Mouse (Mus musculus) cerebellum, adult 2 months (tissue): ENCODE data around the gene Gm43738.

Experiments used
- CTCF ChIP-seq: fragments of 200-500 bp; IDR thresholded peaks from 2 replicates; pipeline ENCODE4 v1.5.1; 2011; ENCODE audit warnings: low read depth, mild to moderate bottlenecking, control low read depth, low read length, moderate library complexity, borderline replicate concordance; ENCODE audit not compliant: insufficient read depth
- POLR2A ChIP-seq: fragments of 200-500 bp; IDR thresholded peaks from 2 replicates; pipeline ENCODE4 v1.6.1; 2011; ENCODE audit warnings: low read length, control low read depth, borderline replicate concordance; ENCODE audit not compliant: insufficient read depth

- TF ChIP-seq CTCF = no peak
- no peak for TF ChIP-seq POLR2A
These were observed 6.6 kb upstream of the Gm43738 start for GRCm38 (mm10) chr3:89107545-89107944.
